Mouse (Mus musculus): ENCODE results near the gene Klk11. TPM values are rescaled to one million over a fixed set of nuclear protein-coding genes. Genes with fewer than 3 reads are reported as not detected.

Gene Klk11
- total RNA-seq (2021): not detected
- long read RNA-seq, experiment 1: 0 reads
- long read RNA-seq, experiment 2: 0 reads

DNA sequence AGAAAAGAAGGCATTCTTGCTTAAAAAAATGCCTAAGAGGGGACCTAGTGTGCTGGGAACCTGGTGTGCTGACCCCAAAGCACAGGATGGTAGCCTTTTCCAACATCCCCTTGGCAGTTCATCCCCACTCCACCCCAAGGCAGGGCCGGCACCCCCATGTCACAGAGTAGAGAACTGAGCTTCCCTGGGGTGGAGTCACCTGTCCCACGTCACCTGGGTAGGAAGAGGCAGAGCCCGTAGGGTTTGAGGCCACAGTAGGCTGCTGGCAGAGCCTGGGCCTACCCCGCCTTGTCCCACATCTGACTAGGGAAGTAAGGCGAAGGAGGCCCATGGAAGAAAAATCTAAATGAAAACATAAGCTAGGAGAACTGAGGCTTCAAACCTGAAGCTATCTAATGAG is at the start of gene Klk11:
Gene Klk11, plus strand, starts transcription at position 241 of the 400 bp plus-strand sequence.
- intact Hi-C loops (cut with DNase I): no loop called here
- DNase-seq (ENCODE audit: low spot score in 2 of 2): no peak

DNA sequence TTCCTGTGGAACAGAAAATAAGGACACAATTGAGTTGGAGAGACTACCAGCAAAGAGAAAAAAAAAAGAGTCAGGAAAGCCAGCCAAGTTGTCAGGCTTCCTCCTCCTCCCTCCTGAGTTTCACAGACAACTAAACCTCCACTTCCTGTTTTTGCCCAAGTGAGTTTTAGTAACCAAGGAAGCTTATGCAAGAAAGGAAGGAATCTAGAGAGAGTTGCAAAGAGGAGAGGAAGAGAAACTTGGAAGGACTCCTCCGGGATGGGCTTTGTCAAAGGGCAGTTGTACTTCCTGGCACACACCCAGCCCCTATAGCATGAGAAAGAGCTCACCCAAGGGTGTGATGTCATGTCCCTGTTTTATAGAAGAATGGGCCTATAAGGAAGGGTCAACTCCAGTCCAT is 26.6 kb upstream of the Klk11 start:
- intact Hi-C loops (cut with DNase I): no loop called here

DNA sequence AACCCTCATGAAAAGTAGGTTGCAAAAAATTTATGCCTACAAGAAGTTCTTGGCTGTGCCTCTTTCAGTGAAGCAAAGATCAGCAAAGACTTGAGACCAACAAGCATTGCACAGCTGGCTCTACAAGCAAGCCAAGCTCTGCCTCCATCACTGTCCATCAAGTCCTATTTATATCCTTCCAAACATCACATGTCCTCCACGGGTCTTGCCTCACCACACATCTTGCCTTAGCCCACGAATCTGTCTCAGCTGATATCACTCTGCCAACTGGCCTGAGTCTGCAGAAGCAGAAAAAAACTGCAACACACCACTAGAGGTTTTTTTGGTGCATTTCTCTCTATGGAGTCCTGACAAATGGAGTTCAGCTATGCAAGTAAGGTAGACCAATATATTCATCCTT is 21.6 kb upstream of the Klk11 start:
- intact Hi-C loops (cut with DNase I): no loop called here
- DNase-seq (ENCODE audit: low spot score in 2 of 2): no peak

More for the DNA sequence above, 26.6 kb upstream of the Klk11 start:
- DNase-seq (ENCODE audit: low spot score in 2 of 2): no peak

DNA sequence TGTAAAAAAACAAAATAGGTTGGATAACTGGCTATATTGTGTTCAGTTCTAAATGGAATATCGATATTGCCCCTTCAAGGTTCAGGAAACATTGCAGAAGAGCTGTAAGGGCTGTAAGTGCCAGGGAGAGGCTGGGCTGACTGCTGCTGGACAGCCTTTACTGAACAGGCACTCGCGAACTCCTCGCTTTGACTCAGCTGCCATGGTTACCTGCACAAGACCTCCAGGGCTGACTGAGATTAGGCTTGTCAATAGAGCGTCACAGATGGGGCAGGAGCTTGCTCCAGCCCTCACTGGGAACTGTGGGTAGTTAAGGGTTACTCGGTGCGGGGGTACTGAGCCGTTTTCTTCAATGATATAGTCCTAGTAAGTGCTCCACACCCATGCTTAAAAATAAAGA is 7.9 kb upstream of the Klk11 start:
- no peak for DNase-seq (ENCODE audit: low spot score in 2 of 2)
- intact Hi-C loops (cut with DNase I): no loop called here

DNA sequence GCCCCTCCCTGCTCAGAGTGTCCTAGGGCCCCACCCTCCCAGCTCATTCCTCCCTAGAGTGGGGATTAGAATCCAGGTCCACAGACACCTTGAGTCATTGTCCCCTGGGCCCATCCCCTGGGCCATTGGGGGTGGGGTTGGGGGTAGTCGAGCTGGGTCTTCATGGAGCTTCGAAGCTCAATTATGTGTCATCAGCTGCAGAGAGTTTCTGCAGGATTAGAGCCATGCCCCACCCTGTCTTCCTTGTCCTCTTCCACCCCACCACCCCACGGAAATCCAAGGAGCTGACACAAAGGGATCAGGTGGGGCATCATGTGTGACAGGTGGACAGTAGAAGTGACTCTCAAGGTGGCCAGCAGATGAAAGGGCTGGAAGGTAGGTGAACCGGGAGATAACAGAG is 5.8 kb upstream of the Klk11 start, which contains the start of gene Klk12:
Gene Klk12, plus strand, starts transcription at position 301 of the 400 bp plus-strand sequence.
- DNase-seq (ENCODE audit: low spot score in 2 of 2): no peak
- intact Hi-C loops (cut with DNase I): no loop called here

DNA sequence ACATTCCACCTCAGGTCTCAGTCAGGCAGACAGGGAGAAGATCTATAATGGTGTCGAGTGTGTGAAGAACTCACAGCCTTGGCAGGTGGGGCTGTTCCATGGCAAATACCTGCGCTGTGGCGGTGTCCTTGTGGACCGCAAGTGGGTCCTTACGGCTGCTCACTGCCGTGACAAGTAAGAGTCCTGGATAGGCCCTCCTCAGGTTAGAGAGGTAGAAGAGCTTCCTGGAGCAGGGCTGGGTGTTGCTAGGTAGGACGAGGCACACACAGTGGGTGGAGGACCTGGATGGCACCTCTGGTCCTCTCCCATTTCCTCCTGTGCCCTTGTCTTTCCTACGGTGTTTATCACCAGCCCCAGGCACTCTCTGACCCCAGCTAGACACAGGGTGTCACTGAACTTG is 4.8 kb upstream of the Klk11 start:
- intact Hi-C loops (cut with DNase I): no loop called here
- no peak for DNase-seq (ENCODE audit: low spot score in 2 of 2)

DNA sequence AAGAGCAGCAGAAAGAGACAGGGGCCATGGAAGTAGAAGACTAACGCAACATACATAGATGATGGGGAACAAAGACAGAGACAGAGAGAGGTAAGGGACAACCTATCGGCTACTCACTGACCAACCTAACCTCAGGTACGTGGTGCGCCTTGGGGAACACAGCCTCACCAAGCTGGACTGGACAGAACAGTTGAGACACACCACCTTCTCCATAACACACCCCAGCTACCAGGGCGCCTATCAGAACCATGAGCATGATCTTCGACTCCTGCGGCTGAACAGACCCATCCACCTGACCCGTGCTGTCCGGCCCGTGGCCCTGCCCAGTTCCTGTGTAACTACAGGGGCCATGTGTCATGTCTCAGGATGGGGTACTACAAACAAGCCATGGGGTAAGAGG is 3.7 kb upstream of the Klk11 start:
- intact Hi-C loops (cut with DNase I): no loop called here
- DNase-seq (ENCODE audit: low spot score in 2 of 2): no peak

DNA sequence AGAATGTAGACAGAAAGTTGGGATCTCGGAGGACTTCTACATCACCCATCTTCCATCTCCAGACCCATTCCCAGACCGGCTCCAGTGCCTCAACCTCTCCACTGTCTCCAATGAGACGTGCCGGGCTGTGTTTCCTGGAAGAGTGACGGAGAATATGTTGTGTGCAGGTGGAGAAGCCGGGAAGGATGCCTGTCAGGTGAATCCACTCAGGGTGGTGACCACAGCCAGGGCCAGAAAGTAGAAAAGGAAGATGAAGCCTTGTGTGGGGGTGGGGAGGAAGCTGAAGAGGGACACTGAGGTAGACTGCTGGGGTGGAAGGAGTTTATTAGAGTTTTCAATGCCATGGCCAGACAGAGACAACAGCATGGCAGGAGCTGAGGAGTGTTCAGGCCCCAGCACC is 2.5 kb upstream of the Klk11 start:
- no peak for DNase-seq (ENCODE audit: low spot score in 2 of 2)

DNA sequence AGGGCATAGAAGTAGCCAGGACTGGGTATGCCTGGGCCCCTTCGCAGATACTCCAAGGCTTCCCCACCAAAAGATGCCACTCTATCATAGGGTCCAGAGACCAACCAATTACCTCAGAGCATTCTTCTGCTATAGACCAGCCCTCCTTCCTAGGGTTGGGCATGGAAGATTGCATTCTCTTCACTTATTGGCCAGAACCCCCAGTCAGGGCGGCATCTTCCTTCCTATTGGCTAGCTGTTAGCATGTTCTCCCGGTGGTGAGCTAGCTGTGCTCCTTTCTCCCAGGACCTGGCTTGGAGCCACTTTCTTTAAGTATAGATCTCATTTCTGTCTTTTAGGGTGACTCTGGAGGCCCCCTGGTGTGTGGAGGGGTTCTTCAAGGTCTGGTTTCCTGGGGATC is 1.5 kb upstream of the Klk11 start:
- intact Hi-C loops (cut with DNase I): no loop called here
- no peak for DNase-seq (ENCODE audit: low spot score in 2 of 2)

More for the DNA sequence above, 2.5 kb upstream of the Klk11 start:
- intact Hi-C loops (cut with DNase I): no loop called here

DNA sequence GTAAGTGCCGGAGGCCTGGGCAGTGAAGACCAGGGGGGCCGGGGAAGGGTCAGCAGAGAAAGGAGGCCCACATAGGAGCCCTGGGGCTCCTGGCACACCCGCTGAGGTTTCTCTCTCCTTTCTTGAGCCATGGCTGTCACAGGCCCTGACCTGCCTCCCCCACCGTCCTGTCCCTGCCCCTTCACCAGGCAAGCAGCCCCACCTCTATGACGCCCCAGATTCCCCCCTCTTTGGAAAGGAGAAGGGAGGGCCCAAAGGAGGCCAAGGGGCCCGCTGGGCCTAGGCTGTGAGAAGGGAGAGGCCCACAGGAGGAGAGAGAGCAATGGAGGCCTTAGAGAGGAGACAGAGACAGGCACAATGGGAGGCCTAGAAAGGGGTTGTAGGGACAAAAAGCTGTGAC is 398 bp downstream of the Klk11 start:
- no peak for DNase-seq (ENCODE audit: low spot score in 2 of 2)
- intact Hi-C loops (cut with DNase I): no loop called here

DNA sequence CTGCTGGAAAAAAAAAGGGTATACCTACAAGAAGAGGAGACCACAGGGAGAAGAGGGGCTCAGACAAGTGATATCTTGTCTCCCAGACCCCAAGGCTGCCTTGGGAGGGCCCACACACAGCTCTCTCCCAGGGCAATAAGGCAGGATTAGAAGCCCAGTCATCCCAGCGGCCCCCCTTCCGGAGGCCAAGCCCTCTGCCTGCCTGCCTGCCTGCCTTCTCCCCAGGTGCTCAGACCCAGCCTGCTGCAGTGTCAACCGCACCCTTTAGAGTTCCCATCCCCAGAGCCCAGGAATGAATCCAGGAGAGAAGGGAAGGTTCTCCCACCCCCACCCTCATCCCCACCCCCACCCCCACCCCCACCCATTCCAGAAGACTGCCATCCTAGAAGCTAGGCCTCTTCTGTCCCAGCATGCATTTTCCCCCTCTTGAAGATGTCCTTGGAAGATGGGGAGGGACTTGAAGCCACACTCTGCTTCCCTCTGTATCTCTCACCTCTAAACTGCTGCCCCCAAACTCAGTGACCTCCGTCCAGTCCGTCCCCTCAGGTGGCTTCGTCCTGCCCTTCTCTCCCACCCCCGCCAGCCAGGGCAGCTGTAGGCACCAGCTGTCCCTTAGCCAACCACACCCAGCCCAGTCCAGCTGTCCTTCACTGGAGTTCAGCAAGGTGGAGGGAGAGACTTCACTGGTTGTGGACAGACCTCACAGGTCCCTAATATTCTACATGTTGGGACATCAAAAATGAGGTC is 1.1 kb downstream of the Klk11 start:
- no peak for DNase-seq (ENCODE audit: low spot score in 2 of 2)

DNA sequence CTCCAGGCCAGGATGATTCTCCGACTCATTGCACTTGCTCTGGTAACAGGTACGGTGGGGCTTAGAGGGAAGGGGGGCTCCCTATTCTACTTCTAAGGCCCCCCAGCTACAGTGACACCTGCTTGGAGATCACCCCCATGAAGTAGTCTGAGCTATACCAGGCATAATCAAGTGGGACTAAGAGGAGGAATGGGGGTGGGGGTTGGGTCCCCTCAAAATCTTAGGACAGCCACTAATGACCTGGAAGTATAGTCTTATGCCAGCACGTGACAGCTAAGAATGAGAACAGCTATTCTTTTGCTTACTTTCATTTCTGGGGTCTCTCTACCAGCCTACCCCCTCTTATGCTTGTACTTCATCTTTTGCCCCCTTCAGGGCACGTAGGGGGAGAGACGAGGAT is 2.1 kb downstream of the Klk11 start:
- intact Hi-C loops (cut with DNase I): no loop called here
- DNase-seq (ENCODE audit: low spot score in 2 of 2): no peak

More for the DNA sequence above, 1.1 kb downstream of the Klk11 start:
- intact Hi-C loops (cut with DNase I): no loop called here

DNA sequence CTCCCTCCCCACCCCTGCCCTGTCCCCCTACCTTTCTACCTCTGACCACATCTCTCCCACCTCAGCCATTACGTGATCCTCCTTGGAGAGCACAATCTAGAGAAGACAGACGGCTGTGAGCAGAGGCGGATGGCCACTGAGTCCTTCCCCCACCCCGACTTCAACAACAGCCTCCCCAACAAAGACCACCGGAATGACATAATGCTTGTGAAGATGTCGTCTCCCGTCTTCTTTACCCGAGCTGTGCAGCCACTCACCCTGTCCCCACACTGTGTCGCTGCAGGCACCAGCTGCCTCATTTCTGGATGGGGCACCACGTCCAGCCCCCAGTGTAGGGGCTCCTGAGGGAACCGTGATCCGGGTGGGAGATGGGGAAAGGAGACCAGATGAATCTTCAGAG is 3.0 kb downstream of the Klk11 start:
- intact Hi-C loops (cut with DNase I): no loop called here
- no peak for DNase-seq (ENCODE audit: low spot score in 2 of 2)

DNA sequence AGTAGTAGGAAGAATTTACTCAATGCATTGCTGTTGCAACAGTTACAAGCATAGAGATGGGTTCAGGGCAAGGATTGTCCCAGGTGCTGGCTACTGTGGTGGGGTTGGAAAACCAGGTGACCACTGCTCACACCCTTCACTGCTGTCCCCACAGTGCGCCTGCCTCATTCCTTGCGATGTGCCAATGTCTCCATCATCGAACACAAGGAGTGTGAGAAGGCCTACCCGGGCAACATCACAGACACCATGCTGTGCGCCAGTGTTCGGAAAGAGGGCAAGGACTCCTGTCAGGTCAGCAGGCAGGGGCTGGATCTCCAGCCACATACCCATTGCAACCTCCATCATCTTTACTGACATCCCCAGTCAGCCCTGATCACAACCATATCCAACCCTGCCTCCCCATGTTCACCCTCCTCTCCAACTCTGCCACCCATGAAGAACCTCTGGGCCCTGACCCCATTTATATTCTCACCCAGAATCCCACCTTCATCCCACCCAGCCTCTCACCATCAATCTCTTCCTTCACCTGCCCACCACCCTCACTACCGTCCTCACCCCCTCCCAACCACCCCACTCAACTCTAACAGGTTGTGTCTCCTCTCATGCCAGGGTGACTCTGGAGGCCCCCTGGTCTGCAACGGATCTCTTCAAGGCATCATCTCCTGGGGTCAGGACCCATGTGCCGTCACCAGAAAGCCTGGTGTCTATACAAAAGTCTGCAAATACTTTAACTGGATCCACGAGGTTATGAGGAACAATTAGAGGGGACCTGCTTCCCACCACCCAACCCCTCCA is 4.0 kb downstream of the Klk11 start:
- DNase-seq (ENCODE audit: low spot score in 2 of 2): no peak
- intact Hi-C loops (cut with DNase I): no loop called here

DNA sequence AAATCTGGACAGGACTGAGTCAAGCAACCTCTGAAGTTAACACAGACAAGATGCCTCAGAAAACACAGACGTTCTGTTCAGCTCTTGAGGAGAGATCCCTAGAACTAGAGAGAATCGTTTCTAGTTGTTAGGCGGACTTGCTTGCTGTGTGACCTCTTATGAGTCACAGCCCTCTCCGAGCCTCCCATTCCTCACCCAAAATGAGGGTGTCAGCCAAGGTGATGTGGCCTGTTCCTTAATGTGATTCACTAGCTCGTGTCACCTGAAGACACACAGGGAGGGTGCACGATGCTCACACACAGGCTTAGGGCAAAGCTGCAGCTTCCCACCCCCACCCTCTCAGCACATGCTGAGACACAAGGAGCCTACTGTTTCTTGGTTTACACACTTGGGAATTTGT is 5.8 kb downstream of the Klk11 start:
- no peak for DNase-seq (ENCODE audit: low spot score in 2 of 2)
- intact Hi-C loops (cut with DNase I): loop anchor here (5.0 kb wide), 1 partner anchor 98 kb away; no protein-coding TSS in a partner anchor

DNA sequence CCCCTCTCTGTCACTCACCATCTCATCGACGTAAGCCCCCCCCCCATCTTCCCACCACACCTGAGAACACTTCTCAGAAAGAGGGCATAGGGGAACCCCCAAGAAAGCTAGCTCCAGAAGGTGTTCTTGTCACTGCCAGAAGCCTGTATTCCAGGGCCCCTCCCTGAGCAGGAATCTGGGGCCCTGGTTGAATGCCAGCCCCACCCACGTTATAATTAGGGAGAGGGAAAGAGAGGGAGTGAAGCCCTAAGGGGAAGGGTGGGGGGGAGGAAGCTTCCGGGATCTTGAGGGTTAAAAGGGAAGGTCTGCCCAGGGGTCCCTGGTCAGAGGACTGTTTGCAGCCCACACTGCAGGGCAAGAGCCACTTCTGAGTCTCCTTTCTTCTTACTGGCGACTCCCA is 6.3 kb downstream of the Klk11 start, which contains the start of gene Klk10:
Gene Klk10, plus strand, starts transcription at position 290 of the 400 bp plus-strand sequence.
- DNase-seq (ENCODE audit: low spot score in 2 of 2): no peak
- intact Hi-C loops (cut with DNase I): loop anchor here (5.0 kb wide), 1 partner anchor 98 kb away; no protein-coding TSS in a partner anchor

DNA sequence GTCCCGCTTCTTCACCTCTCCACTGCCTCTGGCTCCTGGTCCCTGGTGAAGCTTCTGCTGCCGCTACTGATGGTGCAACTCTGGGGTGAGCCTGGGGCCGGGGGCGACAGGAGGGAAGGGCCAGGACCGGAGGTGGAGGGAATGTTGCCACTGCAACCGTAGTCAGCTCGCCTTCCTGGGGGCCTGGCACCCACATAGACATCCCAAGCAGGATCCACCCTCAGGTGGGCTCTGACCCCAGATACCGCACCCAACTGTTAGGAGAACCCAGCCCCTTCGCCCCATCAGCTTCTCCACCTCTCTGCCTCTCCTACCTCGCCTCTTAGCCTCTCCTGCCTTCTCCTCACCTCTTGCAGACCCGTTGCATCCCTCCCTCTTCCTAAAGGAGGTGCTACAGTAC is 7.1 kb downstream of the Klk11 start:
- intact Hi-C loops (cut with DNase I): loop anchor here (5.0 kb wide), 1 partner anchor 99 kb away; no protein-coding TSS in a partner anchor
- no peak for DNase-seq (ENCODE audit: low spot score in 2 of 2)

DNA sequence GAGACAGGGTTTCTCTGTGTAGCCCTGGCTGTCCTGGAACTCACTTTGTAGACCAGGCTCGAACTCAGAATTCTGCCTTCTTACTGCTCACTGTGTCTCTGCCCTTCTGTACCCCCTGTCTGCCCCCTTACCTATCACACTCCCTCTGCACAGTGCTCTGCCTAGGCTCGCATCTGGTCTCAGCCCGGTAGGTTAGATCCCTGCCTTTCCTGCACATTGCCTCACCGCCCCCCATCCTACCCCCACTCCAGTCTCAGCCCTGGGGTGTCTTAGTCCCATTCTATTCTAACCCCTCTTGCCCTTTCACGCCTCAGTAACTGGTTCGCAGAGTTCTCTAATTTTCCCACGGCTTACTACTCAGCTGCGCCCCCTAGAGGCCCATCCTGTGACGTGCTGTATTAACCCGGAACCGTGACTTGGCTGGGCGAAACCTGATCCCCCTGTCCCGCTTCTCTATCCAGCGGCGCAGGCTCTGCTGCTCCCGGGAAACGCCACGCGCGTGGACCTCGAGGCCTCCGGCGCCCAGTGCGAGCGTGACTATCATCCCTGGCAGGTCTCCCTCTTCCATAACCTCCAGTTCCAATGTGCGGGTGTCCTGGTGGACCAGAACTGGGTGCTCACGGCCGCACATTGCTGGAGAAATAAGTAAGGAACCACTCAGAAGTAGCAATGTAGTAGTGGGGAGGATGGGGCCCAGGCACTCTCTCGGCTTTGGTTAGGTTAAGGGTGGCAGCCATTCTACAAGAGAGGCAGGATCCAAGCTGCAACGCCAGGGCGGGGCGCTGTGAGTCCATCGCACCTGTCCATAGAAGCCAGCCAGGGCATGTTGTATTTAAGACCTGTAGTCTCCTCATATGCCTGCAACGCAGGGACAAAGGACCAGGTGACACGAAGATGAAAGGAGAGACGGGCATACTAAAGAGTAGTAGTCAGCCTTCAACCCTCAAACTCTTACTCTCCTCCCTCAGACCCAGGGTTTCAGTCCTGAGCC is 8.2 kb downstream of the Klk11 start:
- DNase-seq (ENCODE audit: low spot score in 2 of 2): peak; percentile 39 to 78
- intact Hi-C loops (cut with DNase I): loop anchor here (5.0 kb wide), 1 partner anchor 100 kb away; no protein-coding TSS in a partner anchor

DNA sequence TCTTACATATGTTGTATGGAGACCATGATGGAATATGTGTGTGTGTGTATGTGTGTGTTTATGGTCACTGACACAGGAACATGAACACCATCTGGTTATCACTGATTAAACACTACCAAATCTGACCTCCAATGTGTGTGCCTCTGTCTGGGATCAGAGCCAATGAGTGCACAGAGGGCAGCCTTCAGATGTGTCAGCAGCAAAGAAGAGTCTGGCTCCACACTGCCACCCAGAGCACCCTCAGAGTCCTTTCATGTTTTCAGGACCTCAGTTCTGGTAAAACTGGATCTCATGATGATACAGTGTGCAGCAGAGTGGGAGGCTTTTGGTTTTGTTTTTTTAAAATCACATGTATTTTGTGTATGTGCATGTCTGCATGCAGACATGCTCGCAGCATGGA is 10.9 kb downstream of the Klk11 start:
- peak in 1 of 2 experiments; percentile 24 for DNase-seq (ENCODE audit: low spot score in 2 of 2)
- intact Hi-C loops (cut with DNase I): no loop called here

Data from left cerebral cortex, postnatal 14 days (tissue).